Mouse (Mus musculus): ENCODE measurements around the gene Cfd. TPM values are rescaled to one million over a fixed set of nuclear protein-coding genes. Genes with fewer than 3 reads are reported as not detected.

Cfd gene
- polyA plus RNA-seq (2012; rRNA removed): 0.40 and 1.6 TPM in 2 replicates

- TF ChIP-seq CTCF (IDR thresholded peaks at IDR 0.05; ENCODE audit: extremely low read depth, insufficient read depth, low read length) (no peak), POLR2A (IDR thresholded peaks at IDR 0.05; ENCODE audit: extremely low read depth, insufficient read depth, low read length) (no peak)
- Histone ChIP-seq H3K4me3 (ENCODE audit: insufficient read depth, low read length) (no peak within 1 kb of the TSS), H3K27ac (ENCODE audit: insufficient read depth, low read length) (no peak within 1 kb of the TSS), H3K4me1 (ENCODE audit: control insufficient read depth, insufficient read depth, low read length) (no peaks in the 10 kb centered on the region)
These were observed at the start of gene Cfd for GRCm38 (mm10) chr10:79890670-79891069. Cfd (plus strand) TSS chr10:79890853.

GRCm38 (mm10) chr10:79842322-79842721 lies 48.3 kb upstream of the Cfd start:
- no peaks in the 10 kb centered on the region for H3K4me1 ChIP-seq (ENCODE audit: control insufficient read depth, insufficient read depth, low read length)
- H3K4me3 ChIP-seq (ENCODE audit: insufficient read depth, low read length): no peak overlapping the region
- no peak for TF ChIP-seq POLR2A (IDR thresholded peaks at IDR 0.05; ENCODE audit: extremely low read depth, insufficient read depth, low read length)
- TF ChIP-seq CTCF (IDR thresholded peaks at IDR 0.05; ENCODE audit: extremely low read depth, insufficient read depth, low read length): no peak
- no peak overlapping the region for H3K27ac ChIP-seq (ENCODE audit: insufficient read depth, low read length)

DNA sequence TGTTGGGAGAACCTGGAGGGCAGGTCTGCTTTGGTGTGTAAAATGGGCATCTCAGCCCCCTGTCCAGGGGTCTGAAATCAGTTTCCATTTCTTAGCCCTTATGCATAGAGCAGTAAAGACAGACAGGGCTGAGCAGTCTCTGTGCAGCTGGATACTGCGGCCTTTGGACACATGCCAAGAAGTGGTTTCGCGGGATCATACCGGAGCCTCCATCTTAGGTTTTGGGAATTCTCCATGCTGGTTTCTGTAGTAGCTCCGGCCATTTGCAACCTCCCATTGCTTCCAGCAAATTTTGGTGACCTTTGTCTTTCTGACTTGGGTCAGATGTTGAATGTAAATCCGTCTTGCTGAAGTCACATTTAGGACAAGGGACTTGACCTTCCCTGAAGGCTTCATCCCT lies 47.2 kb upstream of the Cfd start:
- H3K4me1 ChIP-seq (ENCODE audit: control insufficient read depth, insufficient read depth, low read length): no peaks in the 10 kb centered on the region
- H3K27ac ChIP-seq (ENCODE audit: insufficient read depth, low read length): no peak overlapping the region
- TF ChIP-seq POLR2A (IDR thresholded peaks at IDR 0.05; ENCODE audit: extremely low read depth, insufficient read depth, low read length): no peak
- TF ChIP-seq CTCF (IDR thresholded peaks at IDR 0.05; ENCODE audit: extremely low read depth, insufficient read depth, low read length): no peak
- no peak overlapping the region for H3K4me3 ChIP-seq (ENCODE audit: insufficient read depth, low read length)

- Histone ChIP-seq H3K27ac (ENCODE audit: insufficient read depth, low read length) (no peak overlapping the region), H3K4me3 (ENCODE audit: insufficient read depth, low read length) (no peak overlapping the region), H3K4me1 (ENCODE audit: control insufficient read depth, insufficient read depth, low read length) (no peaks in the 10 kb centered on the region; the same call in 1 of the 2 replicates)
- TF ChIP-seq POLR2A (IDR thresholded peaks at IDR 0.05; ENCODE audit: extremely low read depth, insufficient read depth, low read length) (no peak), CTCF (IDR thresholded peaks at IDR 0.05; ENCODE audit: extremely low read depth, insufficient read depth, low read length) (no peak)
These were observed 44.1 kb upstream of the Cfd start for GRCm38 (mm10) chr10:79846553-79846952.

- no peak for TF ChIP-seq POLR2A (IDR thresholded peaks at IDR 0.05; ENCODE audit: extremely low read depth, insufficient read depth, low read length)
- no peak for TF ChIP-seq CTCF (IDR thresholded peaks at IDR 0.05; ENCODE audit: extremely low read depth, insufficient read depth, low read length)
- Histone ChIP-seq H3K4me1 (ENCODE audit: control insufficient read depth, insufficient read depth, low read length) (peaks cover 8% of the 10 kb centered on the region), H3K27ac (ENCODE audit: insufficient read depth, low read length) (no peak overlapping the region), H3K4me3 (ENCODE audit: insufficient read depth, low read length) (no peak overlapping the region)
These were observed 40.6 kb upstream of the Cfd start for GRCm38 (mm10) chr10:79849941-79850628.

GRCm38 (mm10) chr10:79851653-79852052 lies 39.0 kb upstream of the Cfd start:
- H3K27ac ChIP-seq (ENCODE audit: insufficient read depth, low read length): peak overlapping the region; percentile 20
- H3K4me1 ChIP-seq (ENCODE audit: control insufficient read depth, insufficient read depth, low read length): peaks cover 12% of the 10 kb centered on the region
- H3K4me3 ChIP-seq (ENCODE audit: insufficient read depth, low read length): no peak overlapping the region
- TF ChIP-seq CTCF (IDR thresholded peaks at IDR 0.05; ENCODE audit: extremely low read depth, insufficient read depth, low read length): no peak
- TF ChIP-seq POLR2A (IDR thresholded peaks at IDR 0.05; ENCODE audit: extremely low read depth, insufficient read depth, low read length): no peak

DNA sequence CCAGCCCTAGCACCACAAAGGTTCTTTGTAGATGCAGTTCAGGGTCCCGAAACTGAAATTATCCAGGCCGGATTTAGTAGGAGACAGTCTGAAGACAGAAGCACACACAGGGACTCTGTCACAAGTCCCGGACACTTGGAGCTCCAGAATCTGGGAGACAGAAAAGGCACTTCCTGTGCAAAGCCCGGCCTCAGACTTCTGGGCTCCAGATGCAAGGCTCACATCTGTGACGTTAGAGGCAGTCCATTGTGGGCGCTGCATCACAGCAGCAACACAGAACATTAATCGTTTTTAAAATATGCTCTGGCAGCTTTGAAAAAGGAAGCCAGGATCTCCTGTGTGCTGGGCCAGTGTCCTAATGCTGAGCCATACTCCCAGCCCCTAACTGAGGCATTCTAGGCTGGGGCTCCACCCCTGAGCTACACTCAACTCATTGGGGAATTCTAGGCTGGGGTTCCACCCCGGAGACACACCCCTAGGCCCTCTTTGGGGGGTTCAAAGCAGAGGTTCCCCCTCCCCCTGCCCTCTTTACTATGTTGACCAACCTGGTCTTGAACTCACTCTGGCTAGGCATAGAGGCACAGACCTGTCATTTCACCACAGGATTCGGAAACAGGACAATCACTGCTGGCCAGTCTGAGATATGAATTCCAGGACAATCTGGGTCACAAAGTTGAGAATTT lies 38.4 kb upstream of the Cfd start:
- peak overlapping the region; percentile 81 for H3K27ac ChIP-seq (ENCODE audit: insufficient read depth, low read length)
- H3K4me3 ChIP-seq (ENCODE audit: insufficient read depth, low read length): no peak overlapping the region
- no peak for TF ChIP-seq POLR2A (IDR thresholded peaks at IDR 0.05; ENCODE audit: extremely low read depth, insufficient read depth, low read length)
- no peak for TF ChIP-seq CTCF (IDR thresholded peaks at IDR 0.05; ENCODE audit: extremely low read depth, insufficient read depth, low read length)
- peaks cover 17% of the 10 kb centered on the region for H3K4me1 ChIP-seq (ENCODE audit: control insufficient read depth, insufficient read depth, low read length)

DNA sequence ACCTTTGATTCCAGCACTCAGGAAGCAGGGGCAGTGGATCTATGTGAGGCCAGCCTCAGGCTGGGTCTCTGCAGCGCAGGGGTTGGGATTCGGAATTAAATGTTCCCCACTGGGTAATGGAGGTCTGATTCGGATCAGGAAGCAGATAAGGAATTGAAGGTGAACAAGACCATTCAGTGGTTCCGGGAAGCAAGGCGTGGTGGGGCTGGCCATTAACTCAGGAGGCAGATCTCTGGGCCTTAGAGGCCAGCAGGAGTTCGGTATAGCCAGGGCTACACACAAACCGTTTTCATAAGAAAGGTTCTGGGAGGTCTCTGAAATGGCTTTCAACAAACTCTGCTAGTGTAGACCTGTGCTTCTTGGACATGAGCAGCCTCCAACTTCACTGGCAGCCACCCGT lies 37.8 kb upstream of the Cfd start:
- Histone ChIP-seq H3K4me1 (ENCODE audit: control insufficient read depth, insufficient read depth, low read length) (peaks cover 22% of the 10 kb centered on the region), H3K4me3 (ENCODE audit: insufficient read depth, low read length) (peak overlapping the region; percentile 37), H3K27ac (ENCODE audit: insufficient read depth, low read length) (peak overlapping the region; percentile 81)
- no peak for TF ChIP-seq POLR2A (IDR thresholded peaks at IDR 0.05; ENCODE audit: extremely low read depth, insufficient read depth, low read length)
- no peak for TF ChIP-seq CTCF (IDR thresholded peaks at IDR 0.05; ENCODE audit: extremely low read depth, insufficient read depth, low read length)

- TF ChIP-seq CTCF (IDR thresholded peaks at IDR 0.05; ENCODE audit: extremely low read depth, insufficient read depth, low read length) (no peak), POLR2A (IDR thresholded peaks at IDR 0.05; ENCODE audit: extremely low read depth, insufficient read depth, low read length) (no peak)
- Histone ChIP-seq H3K4me3 (ENCODE audit: insufficient read depth, low read length) (peak overlapping the region; percentile 37), H3K27ac (ENCODE audit: insufficient read depth, low read length) (peak overlapping the region; percentile 81), H3K4me1 (ENCODE audit: control insufficient read depth, insufficient read depth, low read length) (peaks cover 23% of the 10 kb centered on the region)
These were observed 37.3 kb upstream of the Cfd start for GRCm38 (mm10) chr10:79853392-79853791.

All from cortical plate, adult 2 months (tissue).